Mouse (Mus musculus): Measurements from ENCODE around the gene Wif1.

Wif1 gene

DNA sequence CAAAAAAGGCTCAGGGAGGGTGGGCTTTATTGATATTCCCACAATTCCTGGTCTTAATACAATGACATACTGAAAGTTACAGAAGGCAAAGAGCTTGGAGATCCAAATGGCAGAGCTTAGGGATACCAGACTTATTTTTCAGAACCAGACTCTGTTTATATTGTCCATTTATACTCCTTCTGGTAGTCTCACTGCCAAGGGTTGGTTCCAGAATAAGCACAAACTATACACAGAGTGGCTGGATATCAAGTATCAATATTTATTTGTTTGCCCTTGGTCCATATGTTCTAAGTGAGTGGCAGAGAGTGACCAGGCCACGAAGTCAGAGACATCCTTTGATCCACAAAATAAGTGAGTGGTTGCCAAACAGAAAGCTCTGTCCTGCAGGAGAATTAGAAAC is 34.2 kb downstream of the Wif1 start:
- DNase-seq (ENCODE audit: low spot score in 2 of 2) = no peak

DNA sequence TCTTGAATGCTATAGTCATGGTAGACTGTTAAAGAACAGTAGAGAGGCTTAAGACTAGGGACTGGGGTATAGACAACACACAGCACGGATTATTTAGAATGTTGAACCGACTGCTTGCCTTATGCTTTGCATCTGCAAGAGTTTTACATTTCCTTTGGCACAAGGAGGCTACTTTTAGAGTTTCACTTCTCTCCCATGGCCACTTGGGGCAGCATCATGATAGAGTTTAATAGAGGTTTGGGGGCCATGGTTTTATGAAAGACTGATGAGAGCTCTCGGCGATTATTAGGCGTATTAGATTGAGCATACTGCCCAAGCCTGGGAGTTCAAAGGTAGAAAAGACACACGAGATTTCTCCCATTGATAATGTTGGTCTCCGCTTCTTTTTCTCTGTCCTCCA is 37.0 kb downstream of the Wif1 start:
- DNase-seq (ENCODE audit: low spot score in 2 of 2) = no peak

DNA sequence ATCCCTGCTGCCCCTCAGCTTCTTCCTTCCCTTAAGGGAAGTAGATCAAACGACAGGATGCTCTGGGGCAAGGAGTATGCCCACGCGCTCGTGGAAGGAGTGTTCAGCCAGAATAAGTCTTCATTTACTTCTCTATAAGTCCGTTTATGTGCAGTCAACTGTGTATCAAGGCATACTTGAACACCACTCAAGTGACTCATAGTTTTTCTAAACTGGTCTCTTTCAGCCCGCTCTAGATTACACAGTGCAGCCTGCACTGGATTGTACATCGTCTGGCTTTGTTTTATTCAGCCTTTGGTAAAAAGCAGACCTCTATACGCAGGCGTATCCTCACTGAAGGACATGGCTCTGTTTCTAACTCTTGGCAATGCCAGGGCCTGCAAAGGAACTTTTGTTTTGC is 46.7 kb downstream of the Wif1 start:
- no peak for DNase-seq (ENCODE audit: low spot score in 2 of 2)

DNA sequence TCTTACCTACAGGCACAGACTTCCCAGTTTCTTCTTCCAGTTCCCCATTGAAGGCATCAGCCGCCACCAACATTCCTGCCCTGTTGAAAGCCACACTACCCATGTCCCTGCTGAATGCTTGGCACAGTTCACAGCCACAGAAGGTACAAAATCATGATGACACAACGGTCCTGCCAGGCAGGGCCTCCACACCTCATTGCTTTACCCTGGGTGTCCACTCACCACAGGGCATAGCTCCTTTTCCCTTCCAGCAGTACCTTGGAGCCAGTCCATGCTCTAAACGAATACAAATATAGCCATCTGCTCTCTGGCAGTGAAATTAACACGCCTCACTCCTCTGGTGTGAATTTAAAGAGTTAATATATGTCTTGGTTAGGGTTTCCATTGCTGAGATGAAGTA is 49.1 kb downstream of the Wif1 start:
- no peak for DNase-seq (ENCODE audit: low spot score in 2 of 2)

DNA sequence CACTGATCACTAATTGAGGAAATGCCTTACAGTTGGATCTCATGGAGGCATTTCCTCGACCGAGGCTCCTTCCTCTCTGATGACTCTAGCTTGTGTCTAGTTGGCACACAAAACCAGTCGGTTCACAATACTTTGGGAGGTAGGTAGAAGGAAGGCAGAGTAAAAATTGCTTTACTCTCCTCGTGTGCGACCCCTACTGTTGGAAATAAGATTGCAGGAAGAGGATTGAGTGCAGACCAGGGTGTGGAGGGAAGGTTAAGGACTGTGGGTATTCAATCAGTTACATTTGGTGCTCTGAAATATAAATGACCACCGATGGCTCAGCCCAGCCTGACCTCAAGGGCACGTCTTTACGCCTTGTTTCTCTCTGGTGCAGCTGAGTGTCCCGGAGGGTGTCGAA is 49.8 kb downstream of the Wif1 start:
- DNase-seq (ENCODE audit: low spot score in 2 of 2) = no peak

DNA sequence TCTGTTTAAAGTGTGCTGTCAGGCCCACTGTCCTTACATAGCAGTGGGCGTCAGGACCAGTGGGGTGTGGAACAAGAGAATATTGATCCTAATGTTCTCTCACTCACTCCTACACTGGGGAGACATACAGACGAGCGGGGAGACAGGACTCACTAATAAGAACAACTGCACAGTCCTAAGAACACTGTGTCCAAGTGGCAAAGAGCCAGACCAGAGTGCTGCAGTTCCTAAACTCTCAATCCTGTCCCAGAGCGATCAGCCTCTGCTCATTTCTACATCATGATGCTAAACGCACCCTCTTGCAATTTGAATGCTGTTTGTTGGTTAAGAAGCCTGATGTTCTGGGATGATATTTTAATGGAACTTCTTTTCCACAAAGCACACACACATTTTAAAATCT is 54.9 kb downstream of the Wif1 start:
- no peak for DNase-seq (ENCODE audit: low spot score in 2 of 2)

DNA sequence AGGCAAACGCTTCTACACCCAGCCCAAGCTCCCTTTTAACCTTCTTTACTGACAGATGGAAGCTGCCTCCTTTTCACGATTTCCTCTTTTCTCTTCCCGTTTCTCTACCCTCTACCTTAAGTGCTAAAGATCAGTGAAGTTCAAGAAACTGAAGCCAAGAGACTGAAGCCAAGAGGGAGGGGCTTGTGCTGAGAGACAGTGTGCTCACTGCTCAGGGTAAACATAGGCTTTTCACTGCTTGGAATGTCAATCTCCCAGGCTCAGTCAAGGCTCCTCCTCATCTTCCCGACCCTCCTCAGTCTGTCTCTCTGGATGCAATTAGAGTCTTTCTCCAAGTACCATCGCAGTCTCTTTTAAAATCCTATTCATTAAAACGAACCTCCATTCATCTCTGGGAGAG is 55.6 kb downstream of the Wif1 start:
- DNase-seq (ENCODE audit: low spot score in 2 of 2) = no peak

DNA sequence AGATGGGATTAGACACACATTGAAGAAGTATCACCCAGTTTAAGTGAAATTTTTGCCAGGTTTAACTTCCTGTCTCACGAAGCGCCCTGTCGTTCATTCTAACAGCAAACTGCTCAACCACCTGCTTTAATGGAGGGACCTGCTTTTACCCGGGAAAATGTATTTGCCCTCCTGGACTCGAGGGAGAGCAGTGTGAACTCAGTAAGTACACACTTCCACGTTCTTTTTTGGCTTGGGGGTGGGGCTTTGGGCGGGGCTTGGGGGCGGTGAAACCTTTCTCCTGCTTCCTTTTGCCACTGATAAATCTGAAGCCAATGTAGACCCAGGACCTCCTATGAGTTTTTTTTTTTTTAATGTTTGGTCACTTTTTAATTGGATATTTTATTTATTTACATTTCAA is 56.2 kb downstream of the Wif1 start:
- DNase-seq (ENCODE audit: low spot score in 2 of 2) = no peak

DNA sequence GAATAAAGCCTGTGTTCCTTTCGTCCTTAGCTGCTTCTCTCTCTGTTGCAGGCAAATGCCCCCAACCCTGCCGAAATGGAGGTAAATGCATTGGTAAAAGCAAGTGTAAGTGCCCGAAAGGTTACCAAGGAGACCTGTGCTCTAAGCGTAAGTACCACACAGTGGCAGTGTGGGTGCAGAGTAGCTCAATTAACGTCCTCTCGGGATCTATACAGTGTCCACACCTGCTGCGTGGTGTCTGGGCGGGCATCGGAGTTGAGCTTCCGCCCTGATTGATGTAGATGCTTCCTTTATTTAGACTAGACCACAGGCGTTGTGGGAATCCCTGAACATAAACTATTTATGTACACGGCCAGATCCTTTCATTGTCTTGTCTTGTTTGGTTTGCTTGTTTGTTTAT is 62.2 kb downstream of the Wif1 start:
- no peak for DNase-seq (ENCODE audit: low spot score in 2 of 2)

DNA sequence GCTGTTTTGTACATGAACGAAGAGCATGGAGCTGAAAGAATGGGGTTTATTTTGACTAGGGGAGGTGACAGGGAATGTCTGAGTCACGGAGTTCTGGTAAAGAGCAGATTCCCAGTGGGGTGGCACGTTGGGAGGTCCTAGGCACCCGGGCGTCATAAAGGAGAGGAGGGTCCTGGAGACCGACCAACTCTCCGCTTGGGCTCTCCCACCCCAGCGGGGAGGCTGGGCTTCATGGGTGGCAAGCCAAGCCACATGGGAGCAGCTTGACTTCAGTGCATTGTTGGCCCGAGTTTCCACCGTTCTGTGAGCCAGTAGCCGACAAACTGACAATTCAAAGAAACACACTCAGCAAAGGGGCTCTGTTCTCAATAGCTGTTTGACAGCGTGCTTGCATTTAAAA is 64.5 kb downstream of the Wif1 start:
- DNase-seq (ENCODE audit: low spot score in 2 of 2) = no peak

DNA sequence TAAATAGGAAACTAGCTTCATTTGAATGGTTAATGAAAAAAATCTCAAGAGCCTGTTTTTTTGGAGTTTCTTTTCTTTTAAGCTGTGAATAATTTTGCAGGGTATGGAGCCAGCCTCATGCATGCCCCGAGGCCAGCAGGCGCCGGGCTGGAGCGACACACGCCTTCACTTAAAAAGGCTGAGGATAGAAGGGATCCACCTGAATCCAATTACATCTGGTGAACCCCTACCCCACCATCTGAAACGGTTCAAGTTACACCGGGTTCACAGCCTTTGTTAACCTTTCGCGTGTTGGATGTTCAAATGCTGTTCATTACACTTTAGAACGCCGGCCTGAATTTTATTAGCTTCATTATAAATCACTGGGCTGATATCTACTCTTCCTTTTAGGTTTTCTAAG is 65.9 kb downstream of the Wif1 start:
- no peak for DNase-seq (ENCODE audit: low spot score in 2 of 2)

DNA sequence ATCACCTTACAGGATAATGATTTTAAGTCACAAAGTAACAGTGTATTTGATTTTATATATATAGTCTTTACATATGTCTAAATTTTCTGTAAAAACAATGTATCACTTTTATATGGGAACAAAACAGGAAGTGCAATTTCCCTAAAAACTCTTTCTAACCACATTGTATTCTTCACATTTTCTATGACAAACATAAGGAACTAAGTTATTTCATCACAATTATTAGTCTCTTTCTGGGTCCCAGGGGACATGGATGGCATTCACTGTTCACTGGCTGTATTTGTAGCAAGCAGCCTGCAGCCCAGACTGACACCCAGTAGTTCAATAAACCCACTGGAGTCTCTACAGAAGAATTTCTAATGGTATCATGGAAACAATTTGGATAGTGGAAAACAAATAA is 82.4 kb downstream of the Wif1 start:
- DNase-seq (ENCODE audit: low spot score in 2 of 2) = no peak

DNA sequence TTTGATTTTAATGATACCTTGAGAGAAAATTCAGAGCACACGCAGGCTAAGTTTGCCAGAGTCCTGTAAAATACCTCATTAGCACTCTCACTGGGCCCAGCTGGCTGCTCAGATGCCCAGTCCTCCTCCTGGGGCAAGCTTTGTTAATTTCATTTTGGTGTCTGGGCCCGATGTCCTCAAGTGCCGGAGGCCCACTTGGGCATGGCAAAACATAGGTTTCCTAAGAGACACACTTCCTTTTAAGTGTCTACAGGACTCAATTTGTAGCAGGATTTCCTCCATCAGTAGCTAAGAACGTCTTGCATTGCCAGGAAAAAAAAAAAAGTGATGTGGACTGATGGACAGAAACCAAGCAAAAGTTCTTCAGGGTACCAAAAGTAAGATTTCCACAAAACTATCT is 82.9 kb downstream of the Wif1 start:
- no peak for DNase-seq (ENCODE audit: low spot score in 2 of 2)

DNA sequence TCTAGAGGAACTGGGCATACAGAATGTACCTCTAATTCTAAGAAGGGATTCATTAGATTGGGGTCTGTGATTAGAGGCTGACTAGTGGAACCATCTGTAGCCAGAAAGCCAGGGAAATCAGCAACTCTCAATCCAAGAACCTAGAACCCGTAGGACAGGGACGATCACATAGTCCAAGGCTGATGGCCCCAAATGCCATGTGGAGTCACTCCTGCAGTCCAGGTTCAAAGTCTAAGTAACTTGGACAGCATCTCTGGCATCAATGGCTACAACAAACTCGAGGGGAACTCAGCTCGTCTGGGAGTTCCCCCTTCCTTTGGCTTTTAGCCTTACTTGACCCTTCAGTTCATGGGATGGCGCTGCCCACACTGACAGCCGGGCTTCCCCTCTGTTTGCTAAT is 87.0 kb downstream of the Wif1 start:
- DNase-seq (ENCODE audit: low spot score in 2 of 2) = no peak

DNA sequence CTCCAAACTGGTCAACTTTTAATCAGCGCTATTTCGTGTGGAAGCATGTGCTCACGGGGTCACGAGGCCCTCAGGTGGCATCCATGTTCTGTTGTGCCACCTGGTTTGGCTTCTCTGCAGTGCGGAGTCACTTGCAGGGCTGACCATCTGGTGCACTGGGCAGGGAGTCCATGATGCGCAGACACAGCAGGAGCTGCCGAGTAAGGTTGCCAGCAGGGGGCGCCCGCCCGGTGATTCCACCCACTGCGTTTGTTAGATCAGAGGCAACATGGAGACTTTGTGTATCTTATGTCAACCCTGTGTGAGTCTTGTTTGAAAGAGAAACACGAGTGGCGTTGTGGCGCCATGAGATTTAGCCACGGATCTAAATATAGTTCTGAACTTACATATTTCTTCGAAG is 90.7 kb downstream of the Wif1 start:
- peak in 1 of 2 experiments; percentile 20 for DNase-seq (ENCODE audit: low spot score in 2 of 2)

DNA sequence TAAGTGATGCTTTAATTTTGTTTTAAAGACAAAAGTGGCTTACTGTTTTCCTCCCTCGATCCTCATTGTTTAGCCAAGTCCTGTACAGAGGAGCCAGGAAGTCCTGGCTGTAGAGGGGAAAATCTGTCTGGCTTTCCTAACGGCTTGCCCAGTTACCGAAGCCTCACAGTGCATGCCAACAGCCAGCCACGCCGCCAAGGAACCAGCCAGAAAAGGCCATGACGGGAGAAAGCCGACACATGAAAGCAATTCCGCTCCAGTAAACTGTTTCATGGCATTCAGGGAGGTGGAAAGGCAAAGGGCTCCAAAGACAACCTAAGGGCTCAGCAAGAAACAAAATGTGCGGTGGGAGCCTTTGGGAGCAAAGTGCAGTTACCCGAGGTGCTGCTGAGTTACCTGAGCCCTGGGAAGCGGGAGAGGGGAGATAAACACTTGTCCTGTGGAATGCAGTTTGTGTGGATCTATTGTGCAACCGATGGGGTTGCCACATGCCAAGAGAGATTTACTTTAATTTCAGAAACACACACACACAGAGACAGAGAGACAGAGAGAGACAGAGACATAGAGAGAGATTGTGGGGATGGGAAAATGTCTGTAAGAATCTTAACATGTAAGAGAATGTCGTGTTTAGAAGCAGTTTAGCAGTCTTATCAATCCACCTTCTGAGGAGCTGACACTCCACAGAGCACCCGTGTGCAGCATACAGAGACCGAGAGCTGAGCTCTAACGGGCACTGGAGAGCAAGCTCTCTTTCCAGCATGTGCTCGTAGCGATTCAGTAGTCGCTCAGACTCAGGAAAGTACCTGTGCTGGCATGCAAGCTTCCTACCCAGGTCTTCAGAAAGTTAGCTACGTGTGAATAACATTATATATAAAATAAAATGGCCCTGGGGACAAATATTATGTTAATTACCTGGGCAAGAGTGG is 95.5 kb downstream of the Wif1 start:
- peak in 1 of 2 experiments; percentile 55 for DNase-seq (ENCODE audit: low spot score in 2 of 2)

Data from cerebellum, postnatal 4 days (tissue).